ENCODE assay signal across 9 mouse cellular contexts in genomic region chr10:97339866-97340706, GRCm38 (mm10).
DNase-seq lines count a peak whose midpoint lies in the region; ATAC-seq and TF ChIP-seq lines count a peak whose summit lies in the region.
"Had no signal": no experiment of that assay in that cellular context is flagged by ENCODE, and none has a peak within 500 bp of the region (broad histone marks: within the 10 kb centered on the region; RNA-seq: fewer than 3 reads in every experiment).

No protein-coding gene starts in this region.

- H3K9me3 ChIP-seq in hindbrain, embryonic 16.5 days (ENCODE audit: control insufficient read depth, low read length) = no peaks in the 10 kb centered on the region
- H3K9me3 ChIP-seq: limb, embryonic 13.5 days had no signal

- ATAC-seq in hindbrain, embryonic 16.5 days = peak; percentile 54; the same call in 1 of the 2 replicates
- ATAC-seq in megakaryocyte-erythroid progenitor cell, adult 5-6 weeks (replicated peaks; ENCODE audit: low FRiP score, low TSS enrichment, poor library complexity, severe bottlenecking) = no peak

- H3K4me1 ChIP-seq in testis, adult 2 months (ENCODE audit: control insufficient read depth, insufficient read depth, low read length) = no peaks in the 10 kb centered on the region
- H3K4me1 ChIP-seq in hindbrain, embryonic 16.5 days (ENCODE audit: control insufficient read depth, insufficient read depth, low read depth, low read length) = no peaks in the 10 kb centered on the region

- no peak overlapping the region for H3K27ac ChIP-seq in testis, adult 2 months (ENCODE audit: control insufficient read depth, insufficient read depth, low read depth, low read length)
- no peak overlapping the region for H3K27ac ChIP-seq in hindbrain, embryonic 16.5 days (ENCODE audit: low read depth, low read length)
- H3K27ac ChIP-seq: limb, embryonic 13.5 days had no signal

- H3K4me3 ChIP-seq in testis, adult 2 months (ENCODE audit: control insufficient read depth, low read depth, low read length) = no peak overlapping the region
- no peak overlapping the region for H3K4me3 ChIP-seq in hindbrain, embryonic 16.5 days (ENCODE audit: low read length)
- H3K4me3 ChIP-seq: limb, embryonic 13.5 days had no signal

- DNase-seq in heart, adult 11 months = peak; percentile 7
- no peak for DNase-seq in heart, postnatal 25 days (ENCODE audit: low spot score)
- no peak for DNase-seq in testis, postnatal 14 days (ENCODE audit: low spot score)
- no peak for DNase-seq in B cell, adult 2 months
- DNase-seq in ovary, adult 18-20 months (ENCODE audit: low spot score) = no peak

- 42% methylated on average over 11 of the region's 11 CpGs for WGBS in hindbrain, embryonic 16.5 days

- intact Hi-C loops in heart, postnatal 25 days (cut with DNase I) = loop anchor here (1.0 to 5.0 kb wide), 2 partner anchors 1128 to 1208 kb away; no protein-coding TSS in a partner anchor

- H3K4me2 ChIP-seq in hindbrain, embryonic 16.5 days (ENCODE audit: low read length) = peak overlapping the region; percentile 15; the same call in 1 of the 2 replicates
- H3K4me2 ChIP-seq: limb, embryonic 13.5 days had no signal

- H3K36me3 ChIP-seq in testis, adult 2 months (ENCODE audit: control insufficient read depth, insufficient read depth, low read length) = no peaks in the 10 kb centered on the region
- H3K36me3 ChIP-seq in hindbrain, embryonic 16.5 days (ENCODE audit: control insufficient read depth, insufficient read depth, low read length) = no peaks in the 10 kb centered on the region
- H3K36me3 ChIP-seq: limb, embryonic 13.5 days had no signal

- H3K9ac ChIP-seq in hindbrain, embryonic 16.5 days (ENCODE audit: low read depth, low read length) = no peak overlapping the region
- H3K9ac ChIP-seq: limb, embryonic 13.5 days had no signal

- TF ChIP-seq POLR2A in testis, adult 2 months (IDR thresholded peaks at IDR 0.05; ENCODE audit: control insufficient read depth, low read depth, low read length) = no peak

- TF ChIP-seq CTCF in testis, adult 2 months (IDR thresholded peaks at IDR 0.05; ENCODE audit: control insufficient read depth, insufficient read depth, insufficient replicate concordance, low read depth, low read length) = peak; percentile 34; the same call in 1 of the 2 replicates

- no peaks in the 10 kb centered on the region for H3K27me3 ChIP-seq in testis, adult 2 months (ENCODE audit: control insufficient read depth, insufficient read depth, low read length)
- H3K27me3 ChIP-seq in hindbrain, embryonic 16.5 days (replicated peaks; ENCODE audit: control insufficient read depth, insufficient read depth, low read length) = no peaks in the 10 kb centered on the region
- H3K27me3 ChIP-seq: limb, embryonic 13.5 days had no signal
